ENCODE assay signal across 13 mouse cellular contexts in genomic region chr16:24443123-24443515, GRCm38 (mm10). TPM values are rescaled to one million over a fixed set of nuclear protein-coding genes. Genes with fewer than 3 reads are reported as not detected.
A peak's percentile ranks its signal among the peaks of the same experiment; 100 is the strongest.
DNase-seq lines count a peak whose midpoint lies in the region; ATAC-seq and TF ChIP-seq lines count a peak whose summit lies in the region.
"Had no signal": no experiment of that assay in that cellular context is flagged by ENCODE, and none has a peak within 500 bp of the region (broad histone marks: within the 10 kb centered on the region; RNA-seq: fewer than 3 reads in every experiment).

No protein-coding gene starts in this region.

- no peak for TF ChIP-seq POLR2A in myocyte (IDR thresholded peaks at IDR 0.05; ENCODE audit: insufficient read length, low read depth)

- H3K9me3 ChIP-seq in forebrain, embryonic 10.5 days = no peaks in the 10 kb centered on the region
- H3K9me3 ChIP-seq in forebrain, embryonic 16.5 days (ENCODE audit: control insufficient read depth, low read length) = no peaks in the 10 kb centered on the region
- no peaks in the 10 kb centered on the region for H3K9me3 ChIP-seq in kidney, embryonic 15.5 days (replicated peaks)
- H3K9me3 ChIP-seq in embryonic facial prominence, embryonic 10.5 days = no peaks in the 10 kb centered on the region
- H3K9me3 ChIP-seq: forebrain, embryonic 13.5 days had no signal

- no peak for DNase-seq in forebrain, embryonic 10.5 days (ENCODE audit: extremely low spot score, low spot score)
- no peak for DNase-seq in kidney, postnatal 10 days
- no peak for DNase-seq in embryonic facial prominence, embryonic 10.5 days (ENCODE audit: low spot score)
- no peak for DNase-seq in testis, postnatal 14 days (ENCODE audit: low spot score)
- no peak for DNase-seq in cerebellum, adult 18-20 months
- DNase-seq: adrenal gland, postnatal 36 days; cerebellum, adult 9-10 months; thymus, postnatal 25 days had no signal

- no peak overlapping the region for H3K9ac ChIP-seq in forebrain, embryonic 16.5 days (replicated peaks; ENCODE audit: low read depth, low read length)
- no peak overlapping the region for H3K9ac ChIP-seq in kidney, embryonic 15.5 days
- H3K9ac ChIP-seq: forebrain, embryonic 13.5 days had no signal

- H3K4me1 ChIP-seq in forebrain, embryonic 10.5 days = peaks cover 50% of the 10 kb centered on the region
- H3K4me1 ChIP-seq in forebrain, embryonic 16.5 days (replicated peaks; ENCODE audit: control insufficient read depth, insufficient read depth, low read length) = peaks cover 13% of the 10 kb centered on the region
- H3K4me1 ChIP-seq in kidney, embryonic 15.5 days = peaks cover 76% of the 10 kb centered on the region
- peaks cover 58% of the 10 kb centered on the region for H3K4me1 ChIP-seq in embryonic facial prominence, embryonic 10.5 days

- no peak overlapping the region for H3K4me2 ChIP-seq in forebrain, embryonic 16.5 days (ENCODE audit: low read length)
- H3K4me2 ChIP-seq in kidney, embryonic 15.5 days = no peak overlapping the region
- H3K4me2 ChIP-seq in myocyte (ENCODE audit: low read depth) = peak overlapping the region; percentile 26
- H3K4me2 ChIP-seq: forebrain, embryonic 13.5 days; midbrain, embryonic 11.5 days had no signal

- H3K79me2 ChIP-seq in myocyte (ENCODE audit: control insufficient read depth, insufficient read depth) = peaks cover 28% of the 10 kb centered on the region

- no peak overlapping the region for H3K4me3 ChIP-seq in forebrain, embryonic 10.5 days
- H3K4me3 ChIP-seq in forebrain, embryonic 16.5 days (replicated peaks; ENCODE audit: low read length) = no peak overlapping the region
- no peak overlapping the region for H3K4me3 ChIP-seq in kidney, embryonic 15.5 days (replicated peaks)
- no peak overlapping the region for H3K4me3 ChIP-seq in embryonic facial prominence, embryonic 10.5 days
- H3K4me3 ChIP-seq in myocyte = no peak overlapping the region
- H3K4me3 ChIP-seq: forebrain, embryonic 13.5 days had no signal

- peak overlapping the region; percentile 62 for H3K27ac ChIP-seq in forebrain, embryonic 10.5 days
- no peak overlapping the region for H3K27ac ChIP-seq in forebrain, embryonic 16.5 days (ENCODE audit: low read length)
- H3K27ac ChIP-seq in kidney, embryonic 15.5 days = peak overlapping the region; percentile 85
- 0 out of 2 replicates have a peak overlapping the region, but pooled peaks have one; percentile 66 for H3K27ac ChIP-seq in embryonic facial prominence, embryonic 10.5 days (replicated peaks)
- H3K27ac ChIP-seq: forebrain, embryonic 13.5 days had no signal

- no peak overlapping the region for H3ac ChIP-seq in myocyte (ENCODE audit: control insufficient read depth, insufficient read length)

- 58% methylated on average over 7 of the region's 7 CpGs for WGBS in forebrain, embryonic 10.5 days
- WGBS in forebrain, embryonic 16.5 days = 33% methylated on average over 7 of the region's 7 CpGs
- 15% methylated on average over 7 of the region's 7 CpGs for WGBS in kidney, embryonic 15.5 days
- 51% methylated on average over 7 of the region's 7 CpGs for WGBS in embryonic facial prominence, embryonic 10.5 days

- peaks cover 4% of the 10 kb centered on the region for H3K36me3 ChIP-seq in forebrain, embryonic 10.5 days (replicated peaks)
- no peaks in the 10 kb centered on the region for H3K36me3 ChIP-seq in forebrain, embryonic 16.5 days (ENCODE audit: control insufficient read depth, insufficient read depth)
- peaks cover 7% of the 10 kb centered on the region; the same call in 1 of the 2 replicates for H3K36me3 ChIP-seq in kidney, embryonic 15.5 days
- H3K36me3 ChIP-seq in embryonic facial prominence, embryonic 10.5 days (replicated peaks) = peaks cover 10% of the 10 kb centered on the region
- H3K36me3 ChIP-seq in myocyte (ENCODE audit: control insufficient read depth, insufficient read depth) = no peaks in the 10 kb centered on the region

- H3K27me3 ChIP-seq in forebrain, embryonic 10.5 days (ENCODE audit: poor library complexity, severe bottlenecking) = no peaks in the 10 kb centered on the region
- no peaks in the 10 kb centered on the region for H3K27me3 ChIP-seq in forebrain, embryonic 16.5 days (replicated peaks; ENCODE audit: control insufficient read depth, insufficient read depth, low read length)
- no peaks in the 10 kb centered on the region for H3K27me3 ChIP-seq in kidney, embryonic 15.5 days
- H3K27me3 ChIP-seq in embryonic facial prominence, embryonic 10.5 days (replicated peaks; ENCODE audit: low read depth, poor library complexity, severe bottlenecking) = no peaks in the 10 kb centered on the region
- no peaks in the 10 kb centered on the region for H3K27me3 ChIP-seq in myocyte (ENCODE audit: control insufficient read depth, insufficient read depth, insufficient read length)
- H3K27me3 ChIP-seq: forebrain, embryonic 13.5 days had no signal

- ATAC-seq in forebrain, embryonic 16.5 days = no peak
- 0 out of 2 replicates have a peak, but pooled peaks have one; percentile 20 for ATAC-seq in kidney, embryonic 15.5 days (replicated peaks; ENCODE audit: low FRiP score)

TF ChIP-seq in myocyte, 11 proteins besides CTCF, POLR2A, EP300 and RAD21:
- TF ChIP-seq POLR2AphosphoS2 (IDR thresholded peaks at IDR 0.05; ENCODE audit: insufficient read length, low read depth) (no peak), MYOD1 (IDR thresholded peaks at IDR 0.05; ENCODE audit: control insufficient read depth in 1 of 3, insufficient read length in 2 of 3, low read depth in 2 of 3) (peak in 2 of 3 experiments; percentile 21 to 35)

RNA-seq across cellular contexts. Expression of gene Lpp, which starts 49.8 kb away (rescaled TPM):
- polyA plus RNA-seq in forebrain, embryonic 10.5 days (2016; fragmentation: Nextera tagmentation; extraction: Ambion mirVana) = 27.3 and 27.9 TPM in 2 replicates
- polyA plus RNA-seq in forebrain, embryonic 16.5 days (2015; fragmentation: Nextera tagmentation; extraction: Ambion mirVana) = 10.5 and 12.2 TPM in 2 replicates
- polyA plus RNA-seq in kidney, embryonic 15.5 days (2015; fragmentation: Nextera tagmentation; extraction: Ambion mirVana) = 50.8 and 58.6 TPM in 2 replicates
- 41.8 and 43.5 TPM in 2 replicates for polyA plus RNA-seq in embryonic facial prominence, embryonic 10.5 days (2016; fragmentation: Nextera tagmentation; extraction: Ambion mirVana)
- polyA plus RNA-seq in myocyte (2012; fragmentation: generic; extraction: Trizol) = 4.8 TPM
